Mouse (Mus musculus) liver, adult 2 months (tissue): ENCODE measurements around the gene Schip1.

Experiments
- CTCF ChIP-seq: fragments of 200-500 bp; IDR thresholded peaks from 2 replicates; pipeline ENCODE4 v1.5.1; 2011; ENCODE audit warnings: low read depth, low read length, control low read depth
- POLR2A ChIP-seq: fragments of 200-500 bp; IDR thresholded peaks from 2 replicates; pipeline ENCODE4 v1.6.1; 2011; ENCODE audit warnings: low read length, control low read depth; ENCODE audit not compliant: insufficient read depth; ENCODE audit errors: extremely low read depth

DNA sequence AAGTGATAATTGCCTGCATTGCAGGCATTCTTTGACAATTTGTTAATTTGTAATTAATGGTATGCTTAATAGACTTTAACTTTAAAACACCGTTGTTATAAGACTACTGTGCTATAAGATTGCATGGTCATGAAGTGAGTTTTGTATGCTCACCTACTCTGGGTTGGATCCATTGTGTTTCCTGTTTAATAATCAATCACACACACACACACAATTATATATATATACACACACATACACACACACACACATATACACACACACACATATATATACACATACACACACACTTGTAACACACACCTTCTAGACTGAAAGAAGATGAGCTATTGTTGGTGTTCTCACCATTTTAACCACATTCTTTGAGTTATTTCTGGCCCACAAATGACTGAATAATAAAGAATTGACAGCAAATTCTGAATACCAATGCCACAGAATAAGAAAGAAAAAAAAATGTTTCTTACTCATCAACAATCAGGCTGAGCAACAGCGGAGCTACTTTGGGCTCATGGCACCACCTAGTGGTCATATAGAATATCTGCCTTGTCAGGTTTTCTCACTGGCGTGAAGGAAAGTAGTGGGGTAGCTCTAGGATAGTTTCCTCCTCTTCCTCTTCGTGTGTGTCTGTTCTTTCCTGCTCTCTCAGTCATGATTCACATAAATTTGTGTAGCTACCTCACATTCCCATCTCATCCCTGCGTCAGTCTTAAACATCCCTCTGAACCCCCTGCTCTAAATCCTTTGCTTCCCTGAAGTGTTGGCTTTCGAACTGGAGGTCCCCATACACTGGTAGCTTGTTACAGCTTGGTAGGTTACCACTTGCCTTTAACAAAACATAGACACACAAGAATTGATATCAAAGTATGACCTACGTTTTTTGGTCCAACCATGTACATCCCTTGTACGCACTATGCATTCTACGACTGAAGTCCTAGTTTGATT lies 18.9 kb upstream of the Schip1 start:
- TF ChIP-seq POLR2A (no peak), CTCF (peak; percentile 66)
